Mouse (Mus musculus): ENCODE measurements around the gene Zmynd8.

GRCm38 (mm10) chr2:165892626-165893025 lies 6.2 kb downstream of the Zmynd8 start:
- TF ChIP-seq CTCF (IDR thresholded peaks at IDR 0.05; ENCODE audit: control insufficient read depth, insufficient read depth, low read length) = no peak
- TF ChIP-seq POLR2A (IDR thresholded peaks at IDR 0.05; ENCODE audit: borderline replicate concordance, control insufficient read depth, low read depth, low read length) = no peak

Data from bone marrow, adult 2 months (tissue).